ENCODE assay signal across 15 mouse cellular contexts in genomic region chr13:96405518-96405917, GRCm38 (mm10).
"Had no signal": no experiment of that assay in that cellular context is flagged by ENCODE, and none has a peak within 500 bp of the region (broad histone marks: within the 10 kb centered on the region; RNA-seq: fewer than 3 reads in every experiment).

No protein-coding gene starts in this region.

- DNase-seq: liver, postnatal 0 days; lung, adult 2 months; lung, postnatal 14 days; lung, postnatal 36 days; thymus, adult 2 months; thymus, postnatal 25 days; thymus, postnatal 4 days had no signal

- H3K27me3 ChIP-seq: liver, embryonic 15.5 days; lung, embryonic 15.5 days; megakaryocyte, embryonic 14.5 days; midbrain, embryonic 12.5 days; midbrain, embryonic 15.5 days; neural tube, embryonic 12.5 days had no signal

- H3K9me3 ChIP-seq: liver, embryonic 15.5 days; lung, embryonic 15.5 days; megakaryocyte, embryonic 14.5 days; midbrain, embryonic 12.5 days; midbrain, embryonic 15.5 days; neural tube, embryonic 12.5 days had no signal

- H3K9ac ChIP-seq: liver, embryonic 15.5 days; liver, postnatal 0 days; lung, embryonic 15.5 days; midbrain, embryonic 12.5 days; midbrain, embryonic 15.5 days; neural tube, embryonic 12.5 days had no signal

- H3K4me3 ChIP-seq: liver, embryonic 15.5 days; lung, embryonic 15.5 days; megakaryocyte, embryonic 14.5 days; midbrain, embryonic 12.5 days; midbrain, embryonic 15.5 days; neural tube, embryonic 12.5 days had no signal

- ATAC-seq: liver, postnatal 0 days; lung, postnatal 0 days; midbrain, embryonic 15.5 days had no signal

- H3K27ac ChIP-seq: liver, embryonic 15.5 days; lung, embryonic 15.5 days; macrophage; midbrain, embryonic 12.5 days; midbrain, embryonic 15.5 days; neural tube, embryonic 12.5 days had no signal

- H3K4me2 ChIP-seq: liver, embryonic 15.5 days; lung, embryonic 15.5 days; midbrain, embryonic 12.5 days; midbrain, embryonic 15.5 days; neural tube, embryonic 12.5 days had no signal

- H3K4me1 ChIP-seq: liver, embryonic 15.5 days; lung, embryonic 15.5 days; megakaryocyte, embryonic 14.5 days; midbrain, embryonic 12.5 days; midbrain, embryonic 15.5 days; neural tube, embryonic 12.5 days had no signal
